Comparison of ENCODE assay signal across 16 mouse cellular contexts in genomic region chr5:119710756-119711155, GRCm38 (mm10). TPM values are rescaled to one million over a fixed set of nuclear protein-coding genes. Genes with fewer than 3 reads are reported as not detected.
DNase-seq lines count a peak whose midpoint lies in the region; ATAC-seq and TF ChIP-seq lines count a peak whose summit lies in the region.
"Had no signal": no experiment of that assay in that cellular context is flagged by ENCODE, and none has a peak within 500 bp of the region (broad histone marks: within the 10 kb centered on the region; RNA-seq: fewer than 3 reads in every experiment).

No protein-coding gene starts in this region.

- H3K4me1 ChIP-seq in kidney, postnatal 0 days (replicated peaks; ENCODE audit: insufficient read depth, low read length), result 0 out of 2 replicates have a peak, but pooled peaks cover 2% of the 10 kb centered on the region
- peaks cover 6% of the 10 kb centered on the region for H3K4me1 ChIP-seq in kidney, embryonic 16.5 days (ENCODE audit: insufficient read depth, low read length)
- H3K4me1 ChIP-seq in neural tube, embryonic 11.5 days (ENCODE audit: control insufficient read depth, insufficient read depth, low read length), result no peaks in the 10 kb centered on the region
- H3K4me1 ChIP-seq in neural tube, embryonic 15.5 days, result peaks cover 6% of the 10 kb centered on the region

- peaks cover 16% of the 10 kb centered on the region for H3K27me3 ChIP-seq in kidney, postnatal 0 days (ENCODE audit: insufficient read depth, low read length)
- peaks cover 44% of the 10 kb centered on the region for H3K27me3 ChIP-seq in kidney, embryonic 16.5 days (ENCODE audit: insufficient read depth, low read length)
- H3K27me3 ChIP-seq in neural tube, embryonic 11.5 days (ENCODE audit: control insufficient read depth, insufficient read depth, low read length), result peaks cover 57% of the 10 kb centered on the region
- peaks cover 76% of the 10 kb centered on the region for H3K27me3 ChIP-seq in neural tube, embryonic 15.5 days (replicated peaks)
- H3K27me3 ChIP-seq: CH12.LX had no signal

- peak; percentile 49 for DNase-seq in adrenal gland, postnatal 14 days
- no peak for DNase-seq in adrenal gland, adult 2 months
- no peak for DNase-seq in kidney, postnatal 0 days (ENCODE audit: low spot score)
- DNase-seq in neural tube, embryonic 11.5 days (ENCODE audit: low spot score), result peak; percentile 53
- no peak for DNase-seq in MN1 (ENCODE audit: low spot score)
- no peak for DNase-seq in right cerebral cortex, postnatal 10 days (ENCODE audit: low spot score in 2 of 2)
- DNase-seq: adrenal gland, postnatal 25 days; liver, postnatal 0 days; right cerebral cortex, postnatal 4 days had no signal

- no peak for ATAC-seq in kidney, postnatal 0 days (replicated peaks; ENCODE audit: low FRiP score, low read depth)
- ATAC-seq in kidney, embryonic 16.5 days (ENCODE audit: low FRiP score, low TSS enrichment), result no peak
- no peak for ATAC-seq in neural tube, embryonic 11.5 days (ENCODE audit: insufficient read depth, low FRiP score, low TSS enrichment)
- ATAC-seq in neural tube, embryonic 15.5 days (ENCODE audit: low FRiP score), result no peak
- ATAC-seq: liver, postnatal 0 days had no signal

- H3K4me3 ChIP-seq in kidney, postnatal 0 days (replicated peaks; ENCODE audit: low read depth, low read length), result no peak overlapping the region
- H3K4me3 ChIP-seq in kidney, embryonic 16.5 days (ENCODE audit: low read length), result no peak overlapping the region
- no peak overlapping the region for H3K4me3 ChIP-seq in neural tube, embryonic 11.5 days (ENCODE audit: low read depth, low read length)
- H3K4me3 ChIP-seq in neural tube, embryonic 15.5 days (replicated peaks), result no peak overlapping the region
- H3K4me3 ChIP-seq: heart, embryonic 15.5 days; megakaryocyte, embryonic 14.5 days; myocyte had no signal

- TF ChIP-seq CTCF in kidney, postnatal 0 days (IDR thresholded peaks at IDR 0.05; ENCODE audit: low read depth), result peak; percentile 29; the same call in 1 of the 2 replicates

- 31% methylated on average over 7 of the region's 7 CpGs for WGBS in kidney, postnatal 0 days
- 37% methylated on average over 7 of the region's 7 CpGs for WGBS in kidney, embryonic 16.5 days
- WGBS in neural tube, embryonic 11.5 days, result 6% methylated on average over 7 of the region's 7 CpGs
- 13% methylated on average over 7 of the region's 7 CpGs for WGBS in neural tube, embryonic 15.5 days

- no peak overlapping the region for H3K9ac ChIP-seq in kidney, postnatal 0 days (ENCODE audit: low read depth, low read length)
- no peak overlapping the region for H3K9ac ChIP-seq in kidney, embryonic 16.5 days (replicated peaks; ENCODE audit: low read length)
- no peak overlapping the region for H3K9ac ChIP-seq in neural tube, embryonic 11.5 days (ENCODE audit: low read length)
- no peak overlapping the region for H3K9ac ChIP-seq in neural tube, embryonic 15.5 days (replicated peaks)
- H3K9ac ChIP-seq: heart, embryonic 15.5 days; liver, postnatal 0 days had no signal

- H3K9me3 ChIP-seq in kidney, postnatal 0 days (replicated peaks; ENCODE audit: low read length), result no peaks in the 10 kb centered on the region
- H3K9me3 ChIP-seq in kidney, embryonic 16.5 days (ENCODE audit: low read length), result peaks cover 6% of the 10 kb centered on the region; the same call in 1 of the 2 replicates
- no peaks in the 10 kb centered on the region; the same call in 1 of the 2 replicates for H3K9me3 ChIP-seq in neural tube, embryonic 11.5 days (ENCODE audit: control insufficient read depth, low read length)
- no peaks in the 10 kb centered on the region for H3K9me3 ChIP-seq in neural tube, embryonic 15.5 days (replicated peaks)
- H3K9me3 ChIP-seq: heart, embryonic 15.5 days had no signal

- no peak overlapping the region for H3K4me2 ChIP-seq in kidney, postnatal 0 days (ENCODE audit: low read length)
- no peak overlapping the region for H3K4me2 ChIP-seq in kidney, embryonic 16.5 days (replicated peaks; ENCODE audit: low read depth, low read length)
- H3K4me2 ChIP-seq in neural tube, embryonic 11.5 days (ENCODE audit: low read depth), result no peak overlapping the region
- no peak overlapping the region for H3K4me2 ChIP-seq in neural tube, embryonic 15.5 days
- H3K4me2 ChIP-seq: heart, embryonic 15.5 days had no signal

- no peaks in the 10 kb centered on the region for H3K36me3 ChIP-seq in kidney, postnatal 0 days (ENCODE audit: insufficient read depth, low read length)
- no peaks in the 10 kb centered on the region for H3K36me3 ChIP-seq in kidney, embryonic 16.5 days (ENCODE audit: insufficient read depth, low read length)
- H3K36me3 ChIP-seq in neural tube, embryonic 11.5 days (ENCODE audit: control insufficient read depth, insufficient read depth, low read length), result no peaks in the 10 kb centered on the region
- H3K36me3 ChIP-seq in neural tube, embryonic 15.5 days, result no peaks in the 10 kb centered on the region
- H3K36me3 ChIP-seq: heart, embryonic 15.5 days had no signal

- H3K27ac ChIP-seq in kidney, postnatal 0 days, result no peak overlapping the region
- no peak overlapping the region for H3K27ac ChIP-seq in kidney, embryonic 16.5 days (ENCODE audit: low read length)
- no peak overlapping the region for H3K27ac ChIP-seq in neural tube, embryonic 11.5 days (ENCODE audit: low read depth, low read length)
- H3K27ac ChIP-seq in neural tube, embryonic 15.5 days (replicated peaks), result no peak overlapping the region
- H3K27ac ChIP-seq: heart, embryonic 15.5 days had no signal

RNA-seq across cellular contexts. Expression of gene Tbx3, which starts 40.3 kb away (rescaled TPM):
- total RNA-seq in adrenal gland, postnatal 14 days (2021), result 176 and 177 TPM in 2 replicates
- 100 to 1,000 TPM; 285 to 315 TPM for total RNA-seq in adrenal gland, adult 2 months (2021)
- polyA plus RNA-seq in adrenal gland, adult 2 months (2012; rRNA removed), result 854 and 965 TPM in 2 replicates
- polyA plus RNA-seq in kidney, postnatal 0 days (2015; fragmentation: Nextera tagmentation; extraction: Ambion mirVana), result 32.9 and 36.8 TPM in 2 replicates
- polyA plus RNA-seq in kidney, embryonic 16.5 days (2015; fragmentation: Nextera tagmentation; extraction: Ambion mirVana), result 52.6 and 60.5 TPM in 2 replicates
- 10.5 and 15.5 TPM in 2 replicates for polyA plus RNA-seq in neural tube, embryonic 11.5 days (2014; fragmentation: Nextera tagmentation; extraction: Ambion mirVana)
- polyA plus RNA-seq in neural tube, embryonic 15.5 days (2015; fragmentation: Nextera tagmentation; extraction: Ambion mirVana), result 4.1 and 8.4 TPM in 2 replicates
- total RNA-seq: CH12.LX; common myeloid progenitor, adult 5-6 weeks had no signal

Comparison
In these comparisons a context has a peak if more than half of its experiments do, and no peak if none do; other contexts are left out.
1. DNase-seq: peak in adrenal gland, postnatal 14 days (single experiment) and neural tube, embryonic 11.5 days (single experiment); none in adrenal gland, adult 2 months (single experiment), kidney, postnatal 0 days (single experiment), MN1 (single experiment) and right cerebral cortex, postnatal 10 days (0 of 2).
2. RNA of gene Tbx3, which starts 40.3 kb away (polyA plus RNA-seq): 854 to 965 TPM in adrenal gland, adult 2 months; 52.6 to 60.5 TPM in kidney, embryonic 16.5 days, 32.9 to 36.8 TPM in kidney, postnatal 0 days, 10.5 to 15.5 TPM in neural tube, embryonic 11.5 days and 4.1 to 8.4 TPM in neural tube, embryonic 15.5 days; every median in the first group is over 10 times any median in the second.